Mouse (Mus musculus): ENCODE data around the gene Kcnk4. TPM values are rescaled to one million over a fixed set of nuclear protein-coding genes. Genes with fewer than 3 reads are reported as not detected.

Kcnk4 gene
- polyA plus RNA-seq, 1 experiment from 2014 or later: 8.5 TPM

DNA sequence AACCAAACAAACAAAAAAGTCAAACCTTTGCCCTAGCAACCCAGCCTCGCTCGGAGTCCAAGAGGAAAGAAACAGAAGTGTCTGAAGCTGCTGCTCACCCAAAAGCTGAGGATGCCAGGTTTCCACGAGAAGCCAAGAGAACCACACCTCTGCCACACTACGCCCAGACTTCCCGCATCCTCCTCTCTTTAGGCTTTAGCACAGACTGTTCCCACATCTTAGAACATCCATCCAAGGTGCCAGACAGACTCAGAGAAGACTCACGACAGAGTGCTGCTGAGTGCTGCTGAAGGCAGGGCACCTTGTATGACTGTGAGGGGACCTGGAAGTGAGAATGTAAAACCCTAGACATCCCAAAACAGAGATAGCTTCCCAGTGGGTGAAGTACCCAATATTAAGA is 58.5 kb downstream of the Kcnk4 start:
- no peak overlapping the region for H3K4me3 ChIP-seq (replicated peaks; ENCODE audit: low read length)
- no peaks in the 10 kb centered on the region for H3K27me3 ChIP-seq (ENCODE audit: control insufficient read depth, insufficient read depth, low read length)
- H3K4me2 ChIP-seq (replicated peaks): no peak overlapping the region
- DNase-seq (ENCODE audit: low spot score): no peak
- H3K36me3 ChIP-seq (replicated peaks; ENCODE audit: control insufficient read depth, insufficient read depth): no peaks in the 10 kb centered on the region
- no peak for ATAC-seq (ENCODE audit: low FRiP score)
- no peaks in the 10 kb centered on the region for H3K4me1 ChIP-seq (replicated peaks; ENCODE audit: control insufficient read depth, insufficient read depth, low read length)
- 89% methylated on average over 6 of the region's 6 CpGs for WGBS
- peaks cover 12% of the 10 kb centered on the region for H3K9me3 ChIP-seq (ENCODE audit: control insufficient read depth, low read length)
- no peak overlapping the region for H3K9ac ChIP-seq
- H3K27ac ChIP-seq: no peak overlapping the region

DNA sequence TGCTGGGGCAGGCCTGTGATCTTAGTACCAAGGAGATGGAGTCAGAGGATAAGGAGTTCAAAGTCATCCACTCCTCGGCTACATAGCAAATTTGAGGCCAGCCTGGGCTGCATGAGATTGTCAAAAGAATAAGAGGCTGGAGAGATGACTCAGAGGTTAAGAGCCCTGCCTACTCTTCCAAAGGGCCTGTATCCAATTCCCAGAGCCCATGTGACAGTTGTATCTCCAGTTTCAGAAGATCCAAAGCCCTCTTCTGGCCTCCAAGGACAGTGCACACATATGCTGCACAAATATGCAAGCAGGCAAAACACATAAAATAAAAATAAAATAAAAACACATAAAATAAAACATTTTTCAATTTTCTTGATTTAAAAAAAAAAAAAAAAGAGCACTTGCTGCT is 60.1 kb downstream of the Kcnk4 start:
- no peaks in the 10 kb centered on the region for H3K36me3 ChIP-seq (replicated peaks; ENCODE audit: control insufficient read depth, insufficient read depth)
- no peak overlapping the region for H3K4me3 ChIP-seq (replicated peaks; ENCODE audit: low read length)
- DNase-seq (ENCODE audit: low spot score): no peak
- ATAC-seq (ENCODE audit: low FRiP score): no peak
- 97% methylated on average over 1 of the region's 1 CpGs for WGBS
- no peak overlapping the region for H3K4me2 ChIP-seq (replicated peaks)
- H3K27ac ChIP-seq: no peak overlapping the region
- no peaks in the 10 kb centered on the region for H3K4me1 ChIP-seq (replicated peaks; ENCODE audit: control insufficient read depth, insufficient read depth, low read length)
- H3K27me3 ChIP-seq (ENCODE audit: control insufficient read depth, insufficient read depth, low read length): no peaks in the 10 kb centered on the region
- no peak overlapping the region for H3K9ac ChIP-seq
- H3K9me3 ChIP-seq (ENCODE audit: control insufficient read depth, low read length): peaks cover 3% of the 10 kb centered on the region; the same call in 1 of the 2 replicates

Small RNA genes within 50 kb of the gene (microRNA-seq; reads per million reads assigned to microRNA genes)
- gene Mir6990: 1.3 reads per million

Other genes with a start within 250 kb of the Kcnk4 start
- gene Rps6ka4, start 93.9 kb downstream of the Kcnk4 start, polyA plus RNA-seq (2014; fragmentation: Nextera tagmentation; extraction: Ambion mirVana): 10.6 and 11.1 TPM in 2 replicates
- 0.48 and 0.90 TPM in 2 replicates for gene Ccdc88b, start 76.3 kb downstream of the Kcnk4 start, polyA plus RNA-seq (2014; fragmentation: Nextera tagmentation; extraction: Ambion mirVana)
- 107 and 118 TPM in 2 replicates for gene Trmt112, start 24.8 kb downstream of the Kcnk4 start, polyA plus RNA-seq (2014; fragmentation: Nextera tagmentation; extraction: Ambion mirVana)
- gene Prdx5, start 24.4 kb downstream of the Kcnk4 start, polyA plus RNA-seq (2014; fragmentation: Nextera tagmentation; extraction: Ambion mirVana): 291 and 300 TPM in 2 replicates
- 6.2 and 7.3 TPM in 2 replicates for gene Esrra, start 12.7 kb downstream of the Kcnk4 start, polyA plus RNA-seq (2014; fragmentation: Nextera tagmentation; extraction: Ambion mirVana)
- gene Catsperz, start 9.1 kb downstream of the Kcnk4 start, polyA plus RNA-seq (2014; fragmentation: Nextera tagmentation; extraction: Ambion mirVana): 1.7 and 2.3 TPM in 2 replicates
- gene Bad, start 7.3 kb upstream of the Kcnk4 start, polyA plus RNA-seq (2014; fragmentation: Nextera tagmentation; extraction: Ambion mirVana): 81.8 and 84.5 TPM in 2 replicates
- 60.2 and 68.8 TPM in 2 replicates for gene Gpr137, start 8.0 kb upstream of the Kcnk4 start, polyA plus RNA-seq (2014; fragmentation: Nextera tagmentation; extraction: Ambion mirVana)
- gene Ppp1r14b, start 40.5 kb upstream of the Kcnk4 start, polyA plus RNA-seq (2014; fragmentation: Nextera tagmentation; extraction: Ambion mirVana): 211 and 215 TPM in 2 replicates
- 10.6 and 11.4 TPM in 2 replicates for gene Plcb3, start 42.0 kb upstream of the Kcnk4 start, polyA plus RNA-seq (2014; fragmentation: Nextera tagmentation; extraction: Ambion mirVana)
- 99.2 and 101 TPM in 2 replicates for gene Fkbp2, start 46.0 kb upstream of the Kcnk4 start, polyA plus RNA-seq (2014; fragmentation: Nextera tagmentation; extraction: Ambion mirVana)
- 54.8 and 57.6 TPM in 2 replicates for gene Vegfb, start 53.1 kb upstream of the Kcnk4 start, polyA plus RNA-seq (2014; fragmentation: Nextera tagmentation; extraction: Ambion mirVana)
- gene Dnajc4, start 58.1 kb upstream of the Kcnk4 start, polyA plus RNA-seq (2014; fragmentation: Nextera tagmentation; extraction: Ambion mirVana): 22.8 and 23.7 TPM in 2 replicates
- gene Nudt22, start 61.6 kb upstream of the Kcnk4 start, polyA plus RNA-seq (2014; fragmentation: Nextera tagmentation; extraction: Ambion mirVana): 18.0 and 19.0 TPM in 2 replicates
- 17.8 and 19.8 TPM in 2 replicates for gene Trpt1, start 61.6 kb upstream of the Kcnk4 start, polyA plus RNA-seq (2014; fragmentation: Nextera tagmentation; extraction: Ambion mirVana)
- gene Fermt3, start 85.0 kb upstream of the Kcnk4 start, polyA plus RNA-seq (2014; fragmentation: Nextera tagmentation; extraction: Ambion mirVana): 3.1 and 3.8 TPM in 2 replicates
- gene Stip1, start 105.5 kb upstream of the Kcnk4 start, polyA plus RNA-seq (2014; fragmentation: Nextera tagmentation; extraction: Ambion mirVana): 204 and 230 TPM in 2 replicates
- 5.2 and 6.9 TPM in 2 replicates for gene Macrod1, start 122.3 kb upstream of the Kcnk4 start, polyA plus RNA-seq (2014; fragmentation: Nextera tagmentation; extraction: Ambion mirVana)
- 8.7 and 9.5 TPM in 2 replicates for gene Flrt1, start 171.2 kb upstream of the Kcnk4 start, polyA plus RNA-seq (2014; fragmentation: Nextera tagmentation; extraction: Ambion mirVana)

All from hindbrain, embryonic 14.5 days (tissue).